8 mouse cellular contexts compared by ENCODE assay signal in genomic region chr15:101097985-101098651, GRCm38 (mm10). TPM values are rescaled to one million over a fixed set of nuclear protein-coding genes. Genes with fewer than 3 reads are reported as not detected.
DNase-seq lines count a peak whose midpoint lies in the region; ATAC-seq and TF ChIP-seq lines count a peak whose summit lies in the region.

No protein-coding gene starts in this region.

- no peak overlapping the region for H3K27ac ChIP-seq in lung, embryonic 15.5 days
- peak overlapping the region; percentile 8; the same call in 1 of the 2 replicates for H3K27ac ChIP-seq in embryonic facial prominence, embryonic 14.5 days (replicated peaks; ENCODE audit: low read depth, low read length)
- no peak overlapping the region for H3K27ac ChIP-seq in hindbrain, postnatal 0 days
- H3K27ac ChIP-seq in midbrain, embryonic 16.5 days (ENCODE audit: low read length): no peak overlapping the region

- no peaks in the 10 kb centered on the region for H3K9me3 ChIP-seq in lung, embryonic 15.5 days
- no peaks in the 10 kb centered on the region for H3K9me3 ChIP-seq in embryonic facial prominence, embryonic 14.5 days (ENCODE audit: control insufficient read depth, low read length)
- no peaks in the 10 kb centered on the region for H3K9me3 ChIP-seq in hindbrain, postnatal 0 days (ENCODE audit: low read length)
- no peaks in the 10 kb centered on the region for H3K9me3 ChIP-seq in midbrain, embryonic 16.5 days (replicated peaks; ENCODE audit: control insufficient read depth, low read length, poor library complexity, severe bottlenecking)

- ATAC-seq in lung, embryonic 15.5 days (ENCODE audit: borderline replicate concordance, extremely low read depth, low FRiP score, low TSS enrichment): no peak
- peak; percentile 69 for ATAC-seq in embryonic facial prominence, embryonic 14.5 days (ENCODE audit: low read depth)
- ATAC-seq in hindbrain, postnatal 0 days: peak; percentile 72
- no peak for ATAC-seq in midbrain, embryonic 16.5 days

- TF ChIP-seq CTCF in hindbrain, postnatal 0 days (IDR thresholded peaks at IDR 0.05; ENCODE audit: low read depth): peak; percentile 18; the same call in 1 of the 2 replicates

- no peak overlapping the region for H3K4me3 ChIP-seq in lung, embryonic 15.5 days
- H3K4me3 ChIP-seq in embryonic facial prominence, embryonic 14.5 days (ENCODE audit: low read depth, low read length): 0 out of 2 replicates have a peak overlapping the region, but pooled peaks have one; percentile 1
- no peak overlapping the region for H3K4me3 ChIP-seq in hindbrain, postnatal 0 days (ENCODE audit: low read length)
- H3K4me3 ChIP-seq in midbrain, embryonic 16.5 days (ENCODE audit: low read depth, low read length): 0 out of 2 replicates have a peak overlapping the region, but pooled peaks have one; percentile 3

- H3K36me3 ChIP-seq in lung, embryonic 15.5 days: no peaks in the 10 kb centered on the region
- no peaks in the 10 kb centered on the region for H3K36me3 ChIP-seq in embryonic facial prominence, embryonic 14.5 days (ENCODE audit: control insufficient read depth, insufficient read depth, low read length)
- no peaks in the 10 kb centered on the region for H3K36me3 ChIP-seq in hindbrain, postnatal 0 days (ENCODE audit: insufficient read depth, low read length)
- no peaks in the 10 kb centered on the region for H3K36me3 ChIP-seq in midbrain, embryonic 16.5 days (ENCODE audit: control insufficient read depth, insufficient read depth, low read length)

- 0 out of 2 replicates have a peak, but pooled peaks cover 7% of the 10 kb centered on the region for H3K27me3 ChIP-seq in lung, embryonic 15.5 days
- no peaks in the 10 kb centered on the region for H3K27me3 ChIP-seq in embryonic facial prominence, embryonic 14.5 days (replicated peaks; ENCODE audit: control insufficient read depth, insufficient read depth, low read length)
- no peaks in the 10 kb centered on the region for H3K27me3 ChIP-seq in hindbrain, postnatal 0 days (ENCODE audit: insufficient read depth, low read length)
- H3K27me3 ChIP-seq in midbrain, embryonic 16.5 days (ENCODE audit: control insufficient read depth, insufficient read depth, low read depth, low read length): no peaks in the 10 kb centered on the region

- H3K4me1 ChIP-seq in lung, embryonic 15.5 days: peaks cover 8% of the 10 kb centered on the region
- H3K4me1 ChIP-seq in embryonic facial prominence, embryonic 14.5 days (ENCODE audit: control insufficient read depth, insufficient read depth, low read length): peaks cover 13% of the 10 kb centered on the region
- peaks cover 12% of the 10 kb centered on the region for H3K4me1 ChIP-seq in hindbrain, postnatal 0 days (ENCODE audit: insufficient read depth, low read length)
- H3K4me1 ChIP-seq in midbrain, embryonic 16.5 days (ENCODE audit: control insufficient read depth, insufficient read depth, low read length): peaks cover 12% of the 10 kb centered on the region

- H3K4me2 ChIP-seq in lung, embryonic 15.5 days: peak overlapping the region; percentile 58
- H3K4me2 ChIP-seq in embryonic facial prominence, embryonic 14.5 days (ENCODE audit: low read depth, low read length): peak overlapping the region; percentile 54
- H3K4me2 ChIP-seq in hindbrain, postnatal 0 days (ENCODE audit: low read depth, low read length): peak overlapping the region; percentile 43
- H3K4me2 ChIP-seq in midbrain, embryonic 16.5 days (ENCODE audit: low read length): peak overlapping the region; percentile 44

- 13% methylated on average over 28 of the region's 28 CpGs for WGBS in lung, embryonic 15.5 days
- WGBS in embryonic facial prominence, embryonic 14.5 days: 7% methylated on average over 28 of the region's 28 CpGs
- WGBS in hindbrain, postnatal 0 days: 9% methylated on average over 28 of the region's 28 CpGs
- 5% methylated on average over 28 of the region's 28 CpGs for WGBS in midbrain, embryonic 16.5 days

- no peak for DNase-seq in lung, postnatal 25 days (ENCODE audit: low spot score)
- peak; percentile 75 for DNase-seq in embryonic facial prominence, embryonic 14.5 days (ENCODE audit: low spot score)
- DNase-seq in hindbrain, postnatal 0 days (ENCODE audit: low spot score): peak; percentile 77
- DNase-seq in spleen, postnatal 14 days (ENCODE audit: low spot score in 2 of 2): no peak
- no peak for DNase-seq in spleen, postnatal 4 days (ENCODE audit: low spot score in 2 of 2)
- no peak for DNase-seq in ovary, adult 18-20 months (ENCODE audit: low spot score)

- 0 out of 2 replicates have a peak overlapping the region, but pooled peaks have one; percentile 4 for H3K9ac ChIP-seq in lung, embryonic 15.5 days
- peak overlapping the region; percentile 28 for H3K9ac ChIP-seq in embryonic facial prominence, embryonic 14.5 days (ENCODE audit: low read depth, low read length)
- no peak overlapping the region; the same call in 1 of the 2 replicates for H3K9ac ChIP-seq in hindbrain, postnatal 0 days (replicated peaks; ENCODE audit: low read length)
- H3K9ac ChIP-seq in midbrain, embryonic 16.5 days (ENCODE audit: low read depth, low read length): peak overlapping the region; percentile 53

RNA-seq across cellular contexts. Expression of gene Ankrd33, which starts 17.4 kb away (rescaled TPM):
- not detected in 2 replicates for polyA plus RNA-seq in lung, embryonic 15.5 days (2015; fragmentation: Nextera tagmentation; extraction: Ambion mirVana)
- polyA plus RNA-seq in embryonic facial prominence, embryonic 14.5 days (2014; fragmentation: Nextera tagmentation; extraction: Ambion mirVana): not detected in 2 replicates
- total RNA-seq in hindbrain, postnatal 0 days (2014; rRNA removed): not detected in 2 replicates
- polyA plus RNA-seq in hindbrain, postnatal 0 days (2015; fragmentation: Nextera tagmentation; extraction: Ambion mirVana): not detected in 2 replicates
- polyA plus RNA-seq in midbrain, embryonic 16.5 days (2015; fragmentation: Nextera tagmentation; extraction: Ambion mirVana): not detected in 2 replicates

RNA-seq across cellular contexts. Expression of gene Fignl2, which starts 19.8 kb away (rescaled TPM):
- 0.19 and 0.24 TPM in 2 replicates for polyA plus RNA-seq in lung, embryonic 15.5 days (2015; fragmentation: Nextera tagmentation; extraction: Ambion mirVana)
- 0.26 and 0.30 TPM in 2 replicates for polyA plus RNA-seq in embryonic facial prominence, embryonic 14.5 days (2014; fragmentation: Nextera tagmentation; extraction: Ambion mirVana)
- 2.3 and 4.0 TPM in 2 replicates for total RNA-seq in hindbrain, postnatal 0 days (2014; rRNA removed)
- 0.10 and 0.11 TPM in 2 replicates for polyA plus RNA-seq in hindbrain, postnatal 0 days (2015; fragmentation: Nextera tagmentation; extraction: Ambion mirVana)
- 0.04 TPM in 1 of 2 replicates, not detected in the other for polyA plus RNA-seq in midbrain, embryonic 16.5 days (2015; fragmentation: Nextera tagmentation; extraction: Ambion mirVana)

RNA-seq across cellular contexts. Expression of gene Acvrl1, which starts 30.2 kb away (rescaled TPM):
- 68.2 and 72.4 TPM in 2 replicates for polyA plus RNA-seq in lung, embryonic 15.5 days (2015; fragmentation: Nextera tagmentation; extraction: Ambion mirVana)
- polyA plus RNA-seq in embryonic facial prominence, embryonic 14.5 days (2014; fragmentation: Nextera tagmentation; extraction: Ambion mirVana): 11.5 and 13.5 TPM in 2 replicates
- total RNA-seq in hindbrain, postnatal 0 days (2014; rRNA removed): 16.8 and 21.6 TPM in 2 replicates
- 7.0 and 7.3 TPM in 2 replicates for polyA plus RNA-seq in hindbrain, postnatal 0 days (2015; fragmentation: Nextera tagmentation; extraction: Ambion mirVana)
- 8.0 and 10.6 TPM in 2 replicates for polyA plus RNA-seq in midbrain, embryonic 16.5 days (2015; fragmentation: Nextera tagmentation; extraction: Ambion mirVana)

RNA-seq across cellular contexts. Expression of gene Gm47841, which starts 50.9 kb away (rescaled TPM):
- 0.19 TPM in 1 of 2 replicates, not detected in the other for polyA plus RNA-seq in lung, embryonic 15.5 days (2015; fragmentation: Nextera tagmentation; extraction: Ambion mirVana)
- not detected in 2 replicates for polyA plus RNA-seq in embryonic facial prominence, embryonic 14.5 days (2014; fragmentation: Nextera tagmentation; extraction: Ambion mirVana)
- not detected in 2 replicates for total RNA-seq in hindbrain, postnatal 0 days (2014; rRNA removed)
- not detected in 2 replicates for polyA plus RNA-seq in hindbrain, postnatal 0 days (2015; fragmentation: Nextera tagmentation; extraction: Ambion mirVana)
- polyA plus RNA-seq in midbrain, embryonic 16.5 days (2015; fragmentation: Nextera tagmentation; extraction: Ambion mirVana): not detected in 2 replicates

Comparison
In these comparisons a context has a peak if more than half of its experiments do, and no peak if none do; other contexts are left out.
1. ATAC-seq: peak in embryonic facial prominence, embryonic 14.5 days (single experiment) and hindbrain, postnatal 0 days (single experiment); none in lung, embryonic 15.5 days (single experiment) and midbrain, embryonic 16.5 days (single experiment).
2. H3K4me3 ChIP-seq: peak in embryonic facial prominence, embryonic 14.5 days (single experiment) and midbrain, embryonic 16.5 days (single experiment); none in lung, embryonic 15.5 days (single experiment) and hindbrain, postnatal 0 days (single experiment).
3. DNase-seq: peak in embryonic facial prominence, embryonic 14.5 days (single experiment) and hindbrain, postnatal 0 days (single experiment); none in lung, postnatal 25 days (single experiment), spleen, postnatal 14 days (0 of 2), spleen, postnatal 4 days (0 of 2) and ovary, adult 18-20 months (single experiment).
4. Peak in every context shown above with its lines, with median percentiles within 50 percentile points of each other: H3K4me2 ChIP-seq.